Mouse (Mus musculus): ENCODE measurements around the gene Serf2. TPM values are rescaled to one million over a fixed set of nuclear protein-coding genes. Genes with fewer than 3 reads are reported as not detected.
"Not testable (repeated sequence)": the region's sequence is repeated elsewhere in the genome, so short reads cannot be mapped to it uniquely, and the experiment has no call there.

Serf2 gene
- polyA plus RNA-seq, 1 experiment from 2014 or later = 262 TPM

GRCm38 (mm10) chr2:121475306-121475705 lies 26.3 kb downstream of the Serf2 start:
- not testable (repeated sequence) for H3K36me3 ChIP-seq (ENCODE audit: control insufficient read depth, insufficient read depth, low read length); H3K27me3 ChIP-seq (replicated peaks; ENCODE audit: control insufficient read depth, insufficient read depth, low read length); H3K27ac ChIP-seq (ENCODE audit: low read depth, low read length); H3K4me1 ChIP-seq (ENCODE audit: control insufficient read depth, insufficient read depth, low read depth, low read length); H3K4me2 ChIP-seq (ENCODE audit: low read length); ATAC-seq; H3K4me3 ChIP-seq (ENCODE audit: low read length); H3K9me3 ChIP-seq (ENCODE audit: control insufficient read depth, low read length); H3K9ac ChIP-seq (ENCODE audit: low read depth, low read length)
- WGBS = 98% methylated on average over 2 of the region's 2 CpGs

- H3K27ac ChIP-seq (ENCODE audit: low read depth, low read length) = no peak overlapping the region
- no peaks in the 10 kb centered on the region for H3K4me1 ChIP-seq (ENCODE audit: control insufficient read depth, insufficient read depth, low read depth, low read length)
- no peaks in the 10 kb centered on the region for H3K9me3 ChIP-seq (ENCODE audit: control insufficient read depth, low read length)
- 74% methylated on average over 3 of the region's 3 CpGs for WGBS
- H3K9ac ChIP-seq (ENCODE audit: low read depth, low read length) = no peak overlapping the region
- H3K27me3 ChIP-seq (replicated peaks; ENCODE audit: control insufficient read depth, insufficient read depth, low read length) = no peaks in the 10 kb centered on the region
- H3K4me3 ChIP-seq (ENCODE audit: low read length) = no peak overlapping the region
- no peak for ATAC-seq
- no peak overlapping the region for H3K4me2 ChIP-seq (ENCODE audit: low read length)
- H3K36me3 ChIP-seq (ENCODE audit: control insufficient read depth, insufficient read depth, low read length) = no peaks in the 10 kb centered on the region
These were observed 28.7 kb downstream of the Serf2 start for GRCm38 (mm10) chr2:121477491-121478266.

- H3K4me2 ChIP-seq (ENCODE audit: low read length) = no peak overlapping the region
- H3K9ac ChIP-seq (ENCODE audit: low read depth, low read length) = no peak overlapping the region
- no peak overlapping the region for H3K4me3 ChIP-seq (ENCODE audit: low read length)
- no peaks in the 10 kb centered on the region for H3K27me3 ChIP-seq (replicated peaks; ENCODE audit: control insufficient read depth, insufficient read depth, low read length)
- ATAC-seq = no peak
- no peaks in the 10 kb centered on the region for H3K9me3 ChIP-seq (ENCODE audit: control insufficient read depth, low read length)
- H3K36me3 ChIP-seq (ENCODE audit: control insufficient read depth, insufficient read depth, low read length) = no peaks in the 10 kb centered on the region
- WGBS = 55% methylated on average over 3 of the region's 3 CpGs
- no peaks in the 10 kb centered on the region for H3K4me1 ChIP-seq (ENCODE audit: control insufficient read depth, insufficient read depth, low read depth, low read length)
- H3K27ac ChIP-seq (ENCODE audit: low read depth, low read length) = no peak overlapping the region
These were observed 31.5 kb downstream of the Serf2 start for GRCm38 (mm10) chr2:121480498-121480897.

GRCm38 (mm10) chr2:121480916-121481315 lies 31.9 kb downstream of the Serf2 start:
- WGBS = 90% methylated on average over 13 of the region's 13 CpGs
- not testable (repeated sequence) for H3K4me3 ChIP-seq (ENCODE audit: low read length); H3K9ac ChIP-seq (ENCODE audit: low read depth, low read length); H3K36me3 ChIP-seq (ENCODE audit: control insufficient read depth, insufficient read depth, low read length); H3K27me3 ChIP-seq (replicated peaks; ENCODE audit: control insufficient read depth, insufficient read depth, low read length); H3K4me2 ChIP-seq (ENCODE audit: low read length); H3K27ac ChIP-seq (ENCODE audit: low read depth, low read length); H3K4me1 ChIP-seq (ENCODE audit: control insufficient read depth, insufficient read depth, low read depth, low read length); H3K9me3 ChIP-seq (ENCODE audit: control insufficient read depth, low read length); ATAC-seq

GRCm38 (mm10) chr2:121483576-121483975 lies 34.6 kb downstream of the Serf2 start:
- no peaks in the 10 kb centered on the region for H3K27me3 ChIP-seq (replicated peaks; ENCODE audit: control insufficient read depth, insufficient read depth, low read length)
- no peak overlapping the region for H3K9ac ChIP-seq (ENCODE audit: low read depth, low read length)
- no peak overlapping the region for H3K27ac ChIP-seq (ENCODE audit: low read depth, low read length)
- no peak overlapping the region for H3K4me2 ChIP-seq (ENCODE audit: low read length)
- H3K36me3 ChIP-seq (ENCODE audit: control insufficient read depth, insufficient read depth, low read length) = no peaks in the 10 kb centered on the region
- H3K4me1 ChIP-seq (ENCODE audit: control insufficient read depth, insufficient read depth, low read depth, low read length) = no peaks in the 10 kb centered on the region
- no peak overlapping the region for H3K4me3 ChIP-seq (ENCODE audit: low read length)
- 23% methylated on average over 8 of the region's 8 CpGs for WGBS
- H3K9me3 ChIP-seq (ENCODE audit: control insufficient read depth, low read length) = no peaks in the 10 kb centered on the region
- ATAC-seq = 0 out of 2 replicates have a peak, but pooled peaks have one; percentile 27

GRCm38 (mm10) chr2:121484403-121484802 lies 35.4 kb downstream of the Serf2 start:
- not testable (repeated sequence) for H3K27ac ChIP-seq (ENCODE audit: low read depth, low read length); H3K27me3 ChIP-seq (replicated peaks; ENCODE audit: control insufficient read depth, insufficient read depth, low read length); H3K9me3 ChIP-seq (ENCODE audit: control insufficient read depth, low read length); H3K9ac ChIP-seq (ENCODE audit: low read depth, low read length); H3K4me2 ChIP-seq (ENCODE audit: low read length); H3K4me3 ChIP-seq (ENCODE audit: low read length); H3K36me3 ChIP-seq (ENCODE audit: control insufficient read depth, insufficient read depth, low read length); H3K4me1 ChIP-seq (ENCODE audit: control insufficient read depth, insufficient read depth, low read depth, low read length); ATAC-seq
- 90% methylated on average over 1 of the region's 2 CpGs for WGBS

- not testable (repeated sequence) for H3K4me3 ChIP-seq (ENCODE audit: low read length); ATAC-seq
- WGBS = 88% methylated on average over 1 of the region's 6 CpGs
These were observed 52.6 kb downstream of the Serf2 start for GRCm38 (mm10) chr2:121501550-121501949.

GRCm38 (mm10) chr2:121505942-121506882 lies 57.2 kb downstream of the Serf2 start, which contains the start of the genes Mfap1a and Wdr76:
TSS of gene Mfap1a (minus strand) at chr2:121506665.
TSS of gene Wdr76 (plus strand) at chr2:121506723.
- ATAC-seq = peak; percentile 96
- H3K4me1 ChIP-seq (ENCODE audit: control insufficient read depth, insufficient read depth, low read depth, low read length); H3K36me3 ChIP-seq (ENCODE audit: control insufficient read depth, insufficient read depth, low read length); H3K9me3 ChIP-seq (ENCODE audit: control insufficient read depth, low read length); H3K27me3 ChIP-seq (replicated peaks; ENCODE audit: control insufficient read depth, insufficient read depth, low read length): not testable (repeated sequence)
- 6% methylated on average over 34 of the region's 42 CpGs for WGBS
- Histone ChIP-seq H3K4me3 (ENCODE audit: low read length) (peak within 1 kb of the TSS; percentile 62), H3K9ac (ENCODE audit: low read depth, low read length) (peak within 1 kb of the TSS; percentile 72), H3K27ac (ENCODE audit: low read depth, low read length) (peak within 1 kb of the TSS; percentile 66; the same call in 1 of the 2 replicates), H3K4me2 (ENCODE audit: low read length) (peak within 1 kb of the TSS; percentile 68)

More at GRCm38 (mm10) chr2:121501550-121501949, 52.6 kb downstream of the Serf2 start:
- H3K27ac ChIP-seq (ENCODE audit: low read depth, low read length); H3K27me3 ChIP-seq (replicated peaks; ENCODE audit: control insufficient read depth, insufficient read depth, low read length); H3K9me3 ChIP-seq (ENCODE audit: control insufficient read depth, low read length); H3K4me2 ChIP-seq (ENCODE audit: low read length); H3K36me3 ChIP-seq (ENCODE audit: control insufficient read depth, insufficient read depth, low read length); H3K4me1 ChIP-seq (ENCODE audit: control insufficient read depth, insufficient read depth, low read depth, low read length); H3K9ac ChIP-seq (ENCODE audit: low read depth, low read length): not testable (repeated sequence)
